Mouse (Mus musculus) neural tube, embryonic 13.5 days (tissue): Measurements from ENCODE around the gene Nin. TPM values are rescaled to one million over a fixed set of nuclear protein-coding genes. Genes with fewer than 3 reads are reported as not detected.

Experiments
- ATAC-seq: fragments of 200-750 bp; cut with Nextera tagmentation; 2 replicates; pipeline ENCODE4 v1.8.0; 2017; ENCODE audit warnings: low read depth, mild to moderate bottlenecking, moderate TSS enrichment, moderate library complexity
- H3K27ac ChIP-seq: fragments of 300-500 bp; sonication (generic); replicated peaks from 2 replicates; pipeline ENCODE4 v1.5.1; 2015; ENCODE audit warnings: moderate library complexity, mild to moderate bottlenecking, inconsistent platforms
- H3K27me3 ChIP-seq: fragments of 300-500 bp; sonication (generic); 2 replicates; pipeline ENCODE4 v1.6.1; 2015; ENCODE audit warnings: mild to moderate bottlenecking, inconsistent platforms
- H3K36me3 ChIP-seq: fragments of 300-500 bp; sonication (generic); 2 replicates; pipeline ENCODE4 v1.6.1; 2015; ENCODE audit warnings: mild to moderate bottlenecking, inconsistent platforms
- H3K4me1 ChIP-seq: fragments of 300-500 bp; sonication (generic); replicated peaks from 2 replicates; pipeline ENCODE4 v1.6.1; 2015; ENCODE audit warnings: inconsistent platforms
- H3K4me2 ChIP-seq: fragments of 300-500 bp; sonication (generic); 2 replicates; pipeline ENCODE4 v1.6.1; 2015; ENCODE audit warnings: inconsistent platforms, mild to moderate bottlenecking, moderate library complexity
- H3K4me3 ChIP-seq: fragments of 300-500 bp; sonication (generic); 2 replicates; pipeline ENCODE4 v1.5.1; 2015; ENCODE audit warnings: mild to moderate bottlenecking, inconsistent platforms
- H3K9ac ChIP-seq: fragments of 300-500 bp; sonication (generic); 2 replicates; pipeline ENCODE4 v1.6.1; 2015; ENCODE audit warnings: moderate library complexity, mild to moderate bottlenecking, inconsistent platforms
- H3K9me3 ChIP-seq: fragments of 300-500 bp; sonication (generic); 2 replicates; pipeline ENCODE4 v1.6.1; 2016; ENCODE audit warnings: inconsistent platforms
- WGBS: fragments of 180-500 bp; shearing (Covaris S2); methylation state at CpG from one replicate; pipeline ENCODE4 v1.1.7; 2015; 5-methylcytosine and 5-hydroxymethylcytosine counted together
- polyA plus RNA-seq: library from polyadenylated mRNA; unstranded; fragments of >200 nt; fragmentation: Nextera tagmentation; extraction: Ambion mirVana; gene quantifications from 2 replicates; pipeline ENCODE4 v1.2.1, GENCODE M21; 2015

The Nin gene
- polyA plus RNA-seq, 1 experiment from 2014 or later, result 12.1 TPM

GRCm38 (mm10) chr12:70075001-70075400 lies 38.5 kb downstream of the Nin start:
- H3K27ac ChIP-seq, result no peak overlapping the region
- H3K27me3 ChIP-seq, result no peaks in the 10 kb centered on the region
- H3K36me3 ChIP-seq, result peaks cover 25% of the 10 kb centered on the region
- H3K4me2 ChIP-seq, result no peak overlapping the region
- no peaks in the 10 kb centered on the region for H3K9me3 ChIP-seq
- no peak overlapping the region for H3K4me3 ChIP-seq
- H3K4me1 ChIP-seq, result peaks cover 18% of the 10 kb centered on the region
- WGBS, result 83% methylated on average over 2 of the region's 2 CpGs
- ATAC-seq, result no peak
- H3K9ac ChIP-seq, result no peak overlapping the region

DNA sequence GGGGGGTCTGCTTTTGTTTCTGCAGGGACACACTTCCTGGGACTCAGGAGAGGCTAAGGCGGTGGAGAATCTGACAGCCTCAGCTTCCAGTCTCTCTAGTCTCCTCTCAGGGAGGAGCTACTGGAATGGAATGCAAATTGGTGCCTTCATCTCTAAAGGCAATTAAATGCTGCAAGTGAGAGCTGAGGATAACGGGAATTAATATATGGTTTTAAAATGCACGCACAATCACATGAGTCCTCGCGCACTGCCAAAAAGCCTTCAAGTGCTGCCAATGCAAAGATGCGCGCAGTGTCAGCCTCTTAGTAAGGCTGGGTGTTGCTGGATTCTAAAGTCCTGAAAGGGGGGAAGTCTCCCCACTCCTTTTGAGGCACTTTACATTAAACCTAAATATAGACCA lies 42.6 kb downstream of the Nin start:
- Histone ChIP-seq H3K27me3 (no peaks in the 10 kb centered on the region), H3K36me3 (peaks cover 6% of the 10 kb centered on the region; the same call in 1 of the 2 replicates), H3K9me3 (no peaks in the 10 kb centered on the region), H3K27ac (peak overlapping the region; percentile 88), H3K4me1 (peaks cover 54% of the 10 kb centered on the region), H3K4me3 (no peak overlapping the region), H3K4me2 (peak overlapping the region; percentile 7), H3K9ac (0 out of 2 replicates have a peak overlapping the region, but pooled peaks have one; percentile 3)
- 23% methylated on average over 7 of the region's 7 CpGs for WGBS
- no peak for ATAC-seq

- Histone ChIP-seq H3K9me3 (no peaks in the 10 kb centered on the region), H3K4me2 (peak overlapping the region; percentile 7; the same call in 1 of the 2 replicates), H3K4me1 (peaks cover 54% of the 10 kb centered on the region), H3K36me3 (peaks cover 5% of the 10 kb centered on the region; the same call in 1 of the 2 replicates), H3K9ac (no peak overlapping the region), H3K27ac (peak overlapping the region; percentile 88), H3K4me3 (no peak overlapping the region), H3K27me3 (no peaks in the 10 kb centered on the region)
- WGBS, result 5% methylated on average over 4 of the region's 4 CpGs
- ATAC-seq, result peak; percentile 44; the same call in 1 of the 2 replicates
Observed at GRCm38 (mm10) chr12:70070306-70070705, 43.2 kb downstream of the Nin start.

DNA sequence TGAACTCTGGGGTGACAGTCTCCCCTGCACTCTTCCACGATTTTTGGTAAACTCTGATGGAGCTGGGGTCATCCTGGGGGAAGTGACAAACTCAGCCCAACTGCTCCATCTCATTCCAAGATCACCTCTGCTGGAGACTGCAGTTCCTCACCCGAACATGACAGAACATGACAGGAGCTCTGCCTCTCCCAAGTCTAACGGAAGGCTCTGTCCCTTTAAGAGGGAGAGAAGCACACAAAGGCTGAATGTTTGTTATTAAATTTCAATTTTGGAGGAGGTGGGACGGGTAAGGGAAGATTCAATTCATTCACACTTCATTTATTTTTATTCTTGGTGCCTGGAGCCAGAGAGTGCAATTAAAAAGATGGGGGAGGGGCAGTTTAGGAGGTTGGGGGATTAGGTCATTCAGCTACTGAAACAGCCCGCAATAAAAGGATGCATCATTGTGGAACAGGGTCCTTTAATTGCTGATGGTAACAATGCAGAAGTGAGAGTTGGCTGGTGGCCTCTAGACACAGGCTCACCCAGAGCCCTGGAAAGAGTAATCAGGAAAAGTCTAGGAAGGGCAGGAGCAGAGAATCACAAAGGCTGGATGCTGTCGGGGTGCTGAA lies 44.8 kb downstream of the Nin start:
- Histone ChIP-seq H3K9ac (no peak overlapping the region; the same call in 1 of the 2 replicates), H3K4me2 (peak overlapping the region; percentile 29), H3K4me1 (peaks cover 54% of the 10 kb centered on the region), H3K4me3 (no peak overlapping the region), H3K36me3 (no peaks in the 10 kb centered on the region), H3K9me3 (no peaks in the 10 kb centered on the region), H3K27me3 (no peaks in the 10 kb centered on the region), H3K27ac (peak overlapping the region; percentile 88)
- ATAC-seq, result peak; percentile 72
- WGBS, result 5% methylated on average over 6 of the region's 6 CpGs

DNA sequence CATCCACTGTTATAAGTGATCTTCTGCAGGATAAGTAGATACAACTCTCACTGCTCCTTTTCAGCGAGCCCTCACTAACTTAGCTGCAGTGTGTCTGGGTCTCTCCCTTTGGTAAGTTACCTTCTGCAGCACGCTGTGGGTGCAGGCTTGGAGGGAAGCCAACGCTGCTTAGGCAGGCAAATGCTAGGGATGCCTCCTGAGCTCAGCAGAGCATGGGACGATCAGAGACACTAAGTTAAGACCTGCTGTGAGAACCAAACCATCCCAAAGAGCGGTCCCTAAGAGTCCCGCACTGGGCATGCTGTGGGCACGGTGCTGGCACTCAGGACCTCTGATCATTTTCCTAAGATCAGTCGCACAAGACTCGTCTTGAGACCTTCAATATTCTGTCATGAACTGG lies 45.7 kb downstream of the Nin start:
- 18% methylated on average over 9 of the region's 9 CpGs for WGBS
- Histone ChIP-seq H3K4me3 (no peak overlapping the region), H3K27me3 (no peaks in the 10 kb centered on the region), H3K9ac (no peak overlapping the region), H3K4me1 (peaks cover 54% of the 10 kb centered on the region), H3K36me3 (no peaks in the 10 kb centered on the region), H3K4me2 (peak overlapping the region; percentile 29), H3K27ac (peak overlapping the region; percentile 88), H3K9me3 (no peaks in the 10 kb centered on the region)
- peak; percentile 49; the same call in 1 of the 2 replicates for ATAC-seq

GRCm38 (mm10) chr12:70062114-70062513 lies 51.4 kb downstream of the Nin start:
- H3K36me3 ChIP-seq, result 0 out of 2 replicates have a peak, but pooled peaks cover 27% of the 10 kb centered on the region
- peaks cover 12% of the 10 kb centered on the region for H3K4me1 ChIP-seq
- ATAC-seq, result peak; percentile 66; the same call in 1 of the 2 replicates
- no peaks in the 10 kb centered on the region for H3K9me3 ChIP-seq
- no peak overlapping the region for H3K9ac ChIP-seq
- H3K4me2 ChIP-seq, result no peak overlapping the region
- no peaks in the 10 kb centered on the region for H3K27me3 ChIP-seq
- 49% methylated on average over 3 of the region's 3 CpGs for WGBS
- H3K4me3 ChIP-seq, result no peak overlapping the region
- no peak overlapping the region for H3K27ac ChIP-seq

- Histone ChIP-seq H3K9me3 (no peaks in the 10 kb centered on the region), H3K4me1 (0 out of 2 replicates have a peak, but pooled peaks cover 4% of the 10 kb centered on the region), H3K27me3 (no peaks in the 10 kb centered on the region), H3K36me3 (peaks cover 52% of the 10 kb centered on the region), H3K9ac (no peak overlapping the region), H3K4me3 (no peak overlapping the region), H3K4me2 (no peak overlapping the region), H3K27ac (no peak overlapping the region)
- no peak for ATAC-seq
- 72% methylated on average over 14 of the region's 14 CpGs for WGBS
Observed at GRCm38 (mm10) chr12:70058956-70059851, 54.3 kb downstream of the Nin start.

GRCm38 (mm10) chr12:70050699-70051098 lies 62.8 kb downstream of the Nin start:
- Histone ChIP-seq H3K27me3 (no peaks in the 10 kb centered on the region), H3K27ac (no peak overlapping the region), H3K4me1 (no peaks in the 10 kb centered on the region), H3K4me2 (no peak overlapping the region), H3K4me3 (no peak overlapping the region), H3K36me3 (peaks cover 88% of the 10 kb centered on the region), H3K9me3 (no peaks in the 10 kb centered on the region), H3K9ac (no peak overlapping the region)
- ATAC-seq, result no peak
- 72% methylated on average over 7 of the region's 7 CpGs for WGBS

- no peak overlapping the region for H3K4me2 ChIP-seq
- H3K36me3 ChIP-seq, result peaks cover 88% of the 10 kb centered on the region
- no peak overlapping the region for H3K9ac ChIP-seq
- H3K27ac ChIP-seq, result no peak overlapping the region
- no peak for ATAC-seq
- no peaks in the 10 kb centered on the region for H3K4me1 ChIP-seq
- 89% methylated on average over 9 of the region's 9 CpGs for WGBS
- H3K4me3 ChIP-seq, result no peak overlapping the region
- H3K9me3 ChIP-seq, result no peaks in the 10 kb centered on the region
- no peaks in the 10 kb centered on the region for H3K27me3 ChIP-seq
Observed at GRCm38 (mm10) chr12:70048741-70049140, 64.8 kb downstream of the Nin start.

GRCm38 (mm10) chr12:70047281-70047680 lies 66.2 kb downstream of the Nin start:
- ATAC-seq, result no peak
- H3K27me3 ChIP-seq, result no peaks in the 10 kb centered on the region
- H3K9me3 ChIP-seq, result no peaks in the 10 kb centered on the region
- WGBS, result 92% methylated on average over 7 of the region's 7 CpGs
- H3K4me1 ChIP-seq, result no peaks in the 10 kb centered on the region
- H3K27ac ChIP-seq, result no peak overlapping the region
- no peak overlapping the region for H3K4me2 ChIP-seq
- H3K9ac ChIP-seq, result no peak overlapping the region
- H3K36me3 ChIP-seq, result peaks cover 91% of the 10 kb centered on the region
- no peak overlapping the region for H3K4me3 ChIP-seq

DNA sequence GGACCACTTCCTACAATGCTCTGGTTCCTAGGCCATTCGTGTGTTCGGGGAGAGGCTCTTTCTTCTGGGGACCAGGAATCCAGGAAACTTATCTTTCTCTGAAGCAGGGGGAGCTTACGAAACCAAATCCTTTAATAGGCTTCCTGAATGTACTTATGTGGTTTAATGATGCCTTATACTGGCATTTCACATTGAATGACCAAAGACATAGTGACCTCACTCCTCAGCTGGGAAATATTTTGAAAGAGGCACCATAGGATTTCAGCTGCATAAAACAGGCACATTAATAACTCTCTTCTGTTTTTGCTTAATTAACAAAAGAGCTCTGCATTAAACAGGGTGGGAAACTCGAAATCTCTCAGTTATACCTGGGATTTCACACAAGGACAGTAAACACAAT lies 69.2 kb downstream of the Nin start:
- H3K4me2 ChIP-seq, result no peak overlapping the region
- no peak overlapping the region for H3K4me3 ChIP-seq
- H3K4me1 ChIP-seq, result no peaks in the 10 kb centered on the region
- no peak for ATAC-seq
- H3K27ac ChIP-seq, result no peak overlapping the region
- H3K9ac ChIP-seq, result no peak overlapping the region
- H3K27me3 ChIP-seq, result no peaks in the 10 kb centered on the region
- WGBS, result 84% methylated on average over 4 of the region's 4 CpGs
- no peaks in the 10 kb centered on the region for H3K9me3 ChIP-seq
- peaks cover 88% of the 10 kb centered on the region for H3K36me3 ChIP-seq

DNA sequence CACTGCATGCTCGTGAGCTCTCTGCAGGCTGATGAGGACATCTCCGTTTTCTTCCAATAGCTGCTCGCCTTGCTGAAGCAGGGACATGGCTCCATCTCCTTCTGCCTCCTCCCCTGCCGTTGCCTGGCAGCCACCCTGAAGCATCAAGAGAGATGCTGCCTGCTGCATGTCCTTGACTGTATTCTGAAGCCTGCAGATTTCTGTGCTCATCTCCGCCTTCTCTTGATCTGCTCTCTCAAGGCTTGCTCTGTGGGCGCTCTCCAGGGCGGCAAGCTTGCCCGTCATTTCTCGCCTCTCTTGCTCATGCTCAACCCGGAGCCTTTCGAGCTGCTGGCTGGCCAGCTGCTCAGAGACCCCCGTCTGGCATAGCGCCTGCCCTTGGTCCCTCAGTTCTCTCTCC lies 70.1 kb downstream of the Nin start:
- peaks cover 86% of the 10 kb centered on the region for H3K36me3 ChIP-seq
- WGBS, result 93% methylated on average over 13 of the region's 13 CpGs

More for the DNA sequence above, 70.1 kb downstream of the Nin start:
- Histone ChIP-seq H3K4me2 (no peak overlapping the region), H3K4me1 (no peaks in the 10 kb centered on the region), H3K9ac (no peak overlapping the region), H3K9me3 (no peaks in the 10 kb centered on the region), H3K27ac (no peak overlapping the region), H3K27me3 (no peaks in the 10 kb centered on the region), H3K4me3 (no peak overlapping the region)
- ATAC-seq, result no peak
